Mouse (Mus musculus): ENCODE data around the gene Sytl3. TPM values are rescaled to one million over a fixed set of nuclear protein-coding genes. Genes with fewer than 3 reads are reported as not detected.
"Not testable (repeated sequence)": the region's sequence is repeated elsewhere in the genome, so short reads cannot be mapped to it uniquely, and the experiment has no call there.

Sytl3 gene
- polyA plus RNA-seq, 1 experiment, result 1.2 TPM

GRCm38 (mm10) chr17:6650904-6651565 lies 7.9 kb upstream of the Sytl3 start:
- not testable (repeated sequence) for H3K4me1 ChIP-seq (ENCODE audit: control insufficient read depth, insufficient read depth, low read length); H3K27me3 ChIP-seq (ENCODE audit: control insufficient read depth, insufficient read depth, low read length); H3K36me3 ChIP-seq (ENCODE audit: control insufficient read depth, insufficient read depth, low read length); H3K27ac ChIP-seq (ENCODE audit: control insufficient read depth, insufficient read depth, low read depth, low read length); H3K4me3 ChIP-seq (ENCODE audit: control insufficient read depth, low read depth, low read length)

DNA sequence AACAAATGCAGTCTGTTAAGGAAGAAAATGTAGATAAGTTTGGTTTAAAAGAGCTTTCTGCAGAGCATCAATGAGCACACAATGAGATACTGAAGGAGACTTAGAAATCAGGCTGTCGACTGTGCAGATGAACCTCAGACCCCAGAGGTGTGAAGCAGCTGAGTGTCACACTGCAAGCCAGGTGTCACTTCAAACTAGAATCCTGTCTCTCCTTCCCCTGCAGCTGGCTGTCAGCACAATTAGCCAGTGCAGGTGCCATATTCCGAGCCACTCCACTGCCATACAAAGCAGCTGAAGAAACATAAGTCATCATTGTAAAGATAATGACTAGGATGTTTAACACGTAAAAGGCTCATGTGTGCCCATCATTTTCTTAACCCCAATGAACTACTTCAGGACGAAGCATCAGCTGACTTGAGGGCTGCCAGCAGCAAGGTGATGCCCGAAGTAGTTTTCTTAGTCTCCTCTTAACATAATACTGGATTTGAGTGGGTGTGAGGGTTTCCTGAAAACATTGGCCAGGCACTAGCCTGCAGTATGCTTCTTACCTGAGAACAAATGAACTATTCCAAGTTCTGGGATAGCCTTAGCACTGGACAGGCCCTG lies 5.4 kb upstream of the Sytl3 start:
- not testable (repeated sequence) for H3K27ac ChIP-seq (ENCODE audit: control insufficient read depth, insufficient read depth, low read depth, low read length); H3K36me3 ChIP-seq (ENCODE audit: control insufficient read depth, insufficient read depth, low read length); H3K27me3 ChIP-seq (ENCODE audit: control insufficient read depth, insufficient read depth, low read length); H3K4me3 ChIP-seq (ENCODE audit: control insufficient read depth, low read depth, low read length); H3K4me1 ChIP-seq (ENCODE audit: control insufficient read depth, insufficient read depth, low read length)

- H3K4me1 ChIP-seq (ENCODE audit: control insufficient read depth, insufficient read depth, low read length); H3K36me3 ChIP-seq (ENCODE audit: control insufficient read depth, insufficient read depth, low read length); H3K27me3 ChIP-seq (ENCODE audit: control insufficient read depth, insufficient read depth, low read length): not testable (repeated sequence)
- H3K27ac ChIP-seq (ENCODE audit: control insufficient read depth, insufficient read depth, low read depth, low read length), result peak overlapping the region; percentile 92
- peak overlapping the region; percentile 92 for H3K4me3 ChIP-seq (ENCODE audit: control insufficient read depth, low read depth, low read length)
- peak; percentile 59 for TF ChIP-seq POLR2A (IDR thresholded peaks at IDR 0.05; ENCODE audit: control insufficient read depth, low read depth, low read length)
Measured at GRCm38 (mm10) chr17:6655087-6655511, 3.8 kb upstream of the Sytl3 start.

DNA sequence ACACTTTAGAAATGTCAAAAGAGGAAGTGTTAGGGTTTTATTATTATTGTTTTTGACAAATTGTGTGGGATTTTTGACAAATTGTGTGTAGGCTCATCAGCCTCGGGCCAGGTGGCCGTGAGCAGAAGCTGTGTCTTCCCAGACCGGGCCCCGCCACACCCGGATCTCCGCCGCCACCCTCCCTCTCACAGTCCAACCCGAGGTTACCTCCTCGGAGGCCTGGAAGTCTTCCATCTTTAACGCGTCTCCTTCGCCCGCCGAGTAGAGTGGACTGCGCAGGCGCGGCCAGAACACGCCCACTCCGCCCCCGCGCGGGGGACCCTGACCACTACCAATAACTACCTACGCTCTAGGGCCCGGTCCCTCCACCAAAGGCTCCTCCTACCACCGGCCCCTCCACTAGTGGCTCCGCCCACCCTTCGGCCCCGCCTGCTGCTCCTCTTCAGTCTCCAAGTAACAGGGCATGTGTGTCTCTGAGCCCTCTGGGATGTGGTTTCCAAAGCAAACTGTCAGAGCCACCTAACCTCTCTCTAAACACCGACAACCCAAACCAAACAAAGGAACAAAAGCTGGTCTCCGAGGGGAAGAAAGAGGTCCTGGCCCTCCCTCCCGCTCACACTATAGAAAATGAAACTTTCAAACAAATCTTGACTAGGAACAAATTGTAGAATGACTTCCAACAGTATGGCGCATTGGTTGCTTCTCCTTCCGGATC lies 3.2 kb upstream of the Sytl3 start, which contains the start of gene Dynlt1f:
TSS of gene Dynlt1f (minus strand) at position 334 of the 715 bp plus-strand sequence.
- Histone ChIP-seq H3K27ac (ENCODE audit: control insufficient read depth, insufficient read depth, low read depth, low read length) (peak within 1 kb of the TSS; percentile 92), H3K4me3 (ENCODE audit: control insufficient read depth, low read depth, low read length) (peak within 1 kb of the TSS; percentile 92)
- TF ChIP-seq POLR2A (IDR thresholded peaks at IDR 0.05; ENCODE audit: control insufficient read depth, low read depth, low read length), result peak; percentile 31; the same call in 1 of the 2 replicates
- not testable (repeated sequence) for H3K27me3 ChIP-seq (ENCODE audit: control insufficient read depth, insufficient read depth, low read length); H3K4me1 ChIP-seq (ENCODE audit: control insufficient read depth, insufficient read depth, low read length); H3K36me3 ChIP-seq (ENCODE audit: control insufficient read depth, insufficient read depth, low read length)

GRCm38 (mm10) chr17:6656471-6656870 lies 2.4 kb upstream of the Sytl3 start:
- not testable (repeated sequence) for H3K27ac ChIP-seq (ENCODE audit: control insufficient read depth, insufficient read depth, low read depth, low read length); H3K4me3 ChIP-seq (ENCODE audit: control insufficient read depth, low read depth, low read length); H3K36me3 ChIP-seq (ENCODE audit: control insufficient read depth, insufficient read depth, low read length); H3K27me3 ChIP-seq (ENCODE audit: control insufficient read depth, insufficient read depth, low read length); H3K4me1 ChIP-seq (ENCODE audit: control insufficient read depth, insufficient read depth, low read length)

DNA sequence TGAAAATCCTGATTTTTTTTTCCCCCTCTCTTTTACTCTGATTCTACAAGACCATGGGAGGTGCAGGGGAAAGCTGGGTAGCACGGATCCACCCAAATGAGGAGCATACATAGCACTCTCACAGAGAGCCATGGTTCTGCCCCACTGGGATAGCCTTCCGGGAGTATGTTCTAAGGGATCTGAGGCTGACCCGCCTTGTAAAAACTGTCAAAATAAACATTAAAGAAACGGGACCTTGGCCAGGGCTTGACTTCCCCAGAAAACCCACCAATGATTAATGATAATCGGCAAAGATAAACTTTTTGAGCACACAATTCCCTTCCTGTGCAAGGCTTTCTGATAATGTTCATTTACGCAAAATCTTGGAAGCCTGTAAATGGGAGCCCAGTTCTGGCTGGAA lies 1.7 kb downstream of the Sytl3 start:
- not testable (repeated sequence) for H3K36me3 ChIP-seq (ENCODE audit: control insufficient read depth, insufficient read depth, low read length); H3K4me3 ChIP-seq (ENCODE audit: control insufficient read depth, low read depth, low read length); H3K27me3 ChIP-seq (ENCODE audit: control insufficient read depth, insufficient read depth, low read length); H3K4me1 ChIP-seq (ENCODE audit: control insufficient read depth, insufficient read depth, low read length); H3K27ac ChIP-seq (ENCODE audit: control insufficient read depth, insufficient read depth, low read depth, low read length)

DNA sequence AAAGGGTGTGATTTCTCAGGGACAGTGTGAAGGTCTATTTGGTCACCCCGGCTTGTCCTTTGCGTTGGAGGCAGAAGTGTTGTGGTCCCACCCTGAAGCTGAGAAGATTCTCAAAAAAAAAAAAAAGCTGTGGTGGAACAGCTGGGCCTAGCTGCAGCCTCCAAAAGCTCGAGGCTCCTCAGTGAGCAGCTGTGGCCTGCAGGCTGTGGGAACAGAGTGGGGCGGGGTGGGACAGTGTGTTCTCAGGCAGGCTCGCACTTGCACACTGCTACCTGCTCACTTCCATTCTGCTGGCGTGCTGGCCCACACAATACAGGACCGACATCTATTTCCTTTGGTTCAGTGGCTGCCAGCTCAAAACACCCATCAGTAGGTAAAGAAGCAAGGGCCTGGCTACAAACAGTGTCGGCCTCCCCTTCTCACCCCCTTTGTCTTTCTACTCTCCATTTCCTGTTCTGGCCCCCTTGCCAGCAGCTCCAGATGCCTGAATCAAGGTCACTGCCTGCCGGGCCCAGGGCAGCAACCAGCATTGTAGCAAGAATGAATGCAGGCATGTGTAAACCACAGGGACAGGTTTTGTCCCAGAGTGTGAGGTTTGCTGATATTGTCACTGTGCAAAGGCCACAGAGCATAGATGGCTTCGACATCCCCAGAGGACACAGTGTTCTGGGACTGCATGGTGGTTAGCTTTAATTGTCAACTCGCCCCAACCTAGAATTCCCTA lies 2.4 kb downstream of the Sytl3 start:
- H3K4me1 ChIP-seq (ENCODE audit: control insufficient read depth, insufficient read depth, low read length); H3K36me3 ChIP-seq (ENCODE audit: control insufficient read depth, insufficient read depth, low read length); H3K27ac ChIP-seq (ENCODE audit: control insufficient read depth, insufficient read depth, low read depth, low read length); H3K27me3 ChIP-seq (ENCODE audit: control insufficient read depth, insufficient read depth, low read length); H3K4me3 ChIP-seq (ENCODE audit: control insufficient read depth, low read depth, low read length): not testable (repeated sequence)

GRCm38 (mm10) chr17:6662840-6663239 lies 3.9 kb downstream of the Sytl3 start:
- H3K4me1 ChIP-seq (ENCODE audit: control insufficient read depth, insufficient read depth, low read length); H3K36me3 ChIP-seq (ENCODE audit: control insufficient read depth, insufficient read depth, low read length); H3K27me3 ChIP-seq (ENCODE audit: control insufficient read depth, insufficient read depth, low read length); H3K4me3 ChIP-seq (ENCODE audit: control insufficient read depth, low read depth, low read length); H3K27ac ChIP-seq (ENCODE audit: control insufficient read depth, insufficient read depth, low read depth, low read length): not testable (repeated sequence)

DNA sequence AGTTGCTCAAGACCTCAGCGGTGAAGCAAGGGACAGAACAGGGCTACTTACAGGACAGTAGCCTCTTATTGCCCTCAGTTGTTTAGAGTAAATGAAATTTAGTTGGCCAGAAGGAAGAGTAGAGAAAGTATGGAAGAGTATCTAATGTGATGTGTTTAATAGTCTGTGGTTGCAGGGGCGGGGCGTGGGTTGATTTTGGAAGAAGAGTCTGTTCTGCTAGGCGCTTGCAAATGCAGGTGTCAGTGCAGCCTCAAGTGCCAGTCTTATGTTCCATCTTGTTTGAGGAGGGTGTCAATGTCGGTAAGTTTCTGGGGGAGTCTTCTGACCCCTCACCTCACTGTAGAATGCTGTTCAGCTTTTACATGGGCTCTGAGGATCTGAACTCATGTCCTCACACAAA lies 6.5 kb downstream of the Sytl3 start:
- not testable (repeated sequence) for H3K4me3 ChIP-seq (ENCODE audit: control insufficient read depth, low read depth, low read length); H3K4me1 ChIP-seq (ENCODE audit: control insufficient read depth, insufficient read depth, low read length); H3K36me3 ChIP-seq (ENCODE audit: control insufficient read depth, insufficient read depth, low read length); H3K27ac ChIP-seq (ENCODE audit: control insufficient read depth, insufficient read depth, low read depth, low read length); H3K27me3 ChIP-seq (ENCODE audit: control insufficient read depth, insufficient read depth, low read length)

GRCm38 (mm10) chr17:6668522-6668921 lies 9.6 kb downstream of the Sytl3 start:
- not testable (repeated sequence) for H3K4me3 ChIP-seq (ENCODE audit: control insufficient read depth, low read depth, low read length); H3K27ac ChIP-seq (ENCODE audit: control insufficient read depth, insufficient read depth, low read depth, low read length); H3K27me3 ChIP-seq (ENCODE audit: control insufficient read depth, insufficient read depth, low read length); H3K4me1 ChIP-seq (ENCODE audit: control insufficient read depth, insufficient read depth, low read length); H3K36me3 ChIP-seq (ENCODE audit: control insufficient read depth, insufficient read depth, low read length)

GRCm38 (mm10) chr17:6674297-6674696 lies 15.4 kb downstream of the Sytl3 start:
- not testable (repeated sequence) for H3K27me3 ChIP-seq (ENCODE audit: control insufficient read depth, insufficient read depth, low read length); H3K4me1 ChIP-seq (ENCODE audit: control insufficient read depth, insufficient read depth, low read length); H3K27ac ChIP-seq (ENCODE audit: control insufficient read depth, insufficient read depth, low read depth, low read length); H3K4me3 ChIP-seq (ENCODE audit: control insufficient read depth, low read depth, low read length); H3K36me3 ChIP-seq (ENCODE audit: control insufficient read depth, insufficient read depth, low read length)
